Mouse (Mus musculus) ES-CJ7 (cell line): ENCODE results near the gene Trim72.
A peak's percentile ranks its signal among the peaks of the same experiment; 100 is the strongest.
"Not testable (repeated sequence)": the region's sequence is repeated elsewhere in the genome, so short reads cannot be mapped to it uniquely, and the experiment has no call there.

Source experiments
- DNase-seq: peaks from one replicate; pipeline ENCODE4 v3.0.0; 2011; ENCODE audit warnings: low read depth, low spot score

Trim72 gene

DNA sequence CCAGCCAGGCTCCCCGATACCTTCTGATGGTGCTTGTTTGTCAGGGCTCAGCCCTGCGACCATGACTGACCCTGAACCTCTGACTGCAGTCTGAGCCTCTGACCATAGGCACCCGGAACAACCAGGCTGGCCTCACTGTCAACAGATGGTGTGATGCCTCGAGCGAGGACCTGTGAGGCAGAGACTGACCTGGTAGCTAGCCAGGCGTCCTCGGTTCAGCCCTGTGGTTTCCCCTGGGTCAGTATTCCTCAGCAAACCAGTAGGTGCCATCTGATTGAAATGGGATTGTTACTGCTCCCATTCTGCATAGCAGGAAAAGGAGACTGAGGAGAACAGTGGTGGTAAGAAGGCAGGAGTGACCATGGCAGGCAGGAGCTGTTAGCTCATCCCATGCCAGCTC is 2.4 kb downstream of the Trim72 start:
- no peak for DNase-seq

DNA sequence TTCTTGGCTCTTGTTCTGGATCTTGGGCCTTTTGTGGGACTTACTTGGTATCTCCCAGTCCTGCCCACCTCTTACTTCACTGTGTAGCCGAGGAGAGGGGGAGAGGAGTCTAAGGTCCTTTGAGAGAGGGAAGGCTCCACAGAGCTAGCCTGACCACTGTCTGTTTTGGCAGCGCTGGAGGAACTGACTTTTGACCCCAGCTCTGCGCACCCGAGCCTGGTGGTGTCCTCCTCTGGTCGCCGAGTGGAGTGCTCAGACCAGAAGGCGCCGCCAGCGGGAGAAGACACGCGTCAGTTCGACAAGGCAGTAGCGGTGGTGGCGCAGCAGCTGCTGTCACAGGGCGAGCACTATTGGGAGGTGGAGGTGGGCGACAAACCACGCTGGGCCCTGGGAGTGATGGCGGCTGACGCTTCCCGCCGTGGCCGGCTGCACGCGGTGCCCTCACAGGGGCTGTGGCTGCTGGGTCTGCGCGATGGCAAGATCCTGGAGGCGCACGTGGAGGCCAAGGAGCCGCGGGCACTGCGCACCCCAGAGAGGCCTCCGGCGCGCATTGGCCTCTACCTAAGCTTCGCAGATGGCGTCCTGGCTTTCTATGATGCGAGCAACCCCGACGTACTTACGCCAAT is 6.1 kb downstream of the Trim72 start:
- DNase-seq, result peak; percentile 50

DNA sequence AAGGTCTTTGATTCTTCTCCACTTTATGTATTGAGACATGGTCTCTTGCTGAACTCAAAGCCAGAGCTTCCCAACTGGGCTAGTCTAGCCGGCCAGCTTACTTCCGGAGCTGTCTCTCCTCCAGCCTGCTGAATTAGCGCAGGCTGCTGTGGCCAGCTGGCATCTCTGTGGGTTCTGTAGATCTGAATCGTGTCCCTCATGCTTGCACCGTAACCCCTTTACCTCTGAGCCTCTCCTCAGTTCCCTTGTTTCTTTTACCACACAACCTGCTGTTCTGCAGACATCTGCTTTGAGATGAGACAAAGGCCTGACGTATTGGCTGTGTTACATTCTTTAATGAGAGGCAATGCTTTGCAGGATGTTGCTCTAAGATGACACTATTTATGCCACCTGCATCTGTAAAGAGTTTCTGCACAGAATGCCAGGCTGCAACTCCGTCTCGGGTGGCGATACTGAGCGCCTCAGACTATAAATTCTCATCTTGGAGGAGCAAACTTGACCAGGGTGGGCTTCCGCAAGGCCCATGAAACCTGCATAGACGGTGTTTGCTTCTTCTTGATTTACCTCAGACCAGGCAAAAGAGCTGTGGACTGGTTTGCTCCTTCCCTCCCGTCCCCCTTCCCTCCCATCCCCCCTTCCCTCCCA is 8.5 kb downstream of the Trim72 start:
- no peak for DNase-seq

DNA sequence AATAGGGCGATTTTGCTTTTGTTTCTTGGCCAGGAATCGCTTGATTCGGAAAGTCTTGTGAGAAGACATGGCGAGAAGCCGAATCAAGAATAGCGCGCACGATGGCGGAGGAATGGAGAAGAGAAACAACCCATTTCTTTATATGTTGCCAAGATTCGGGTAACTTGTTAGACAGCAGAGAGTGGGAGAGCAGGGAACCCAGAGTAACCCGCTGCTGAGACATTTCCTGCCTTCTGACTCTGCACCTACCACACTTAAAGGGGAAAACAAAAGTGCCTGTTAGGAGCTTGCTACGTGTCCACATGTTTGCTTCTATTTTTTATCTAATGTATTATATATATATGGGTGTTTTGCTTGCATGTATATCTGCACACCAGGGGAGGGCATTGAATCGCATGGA is 9.4 kb downstream of the Trim72 start:
- no peak for DNase-seq

DNA sequence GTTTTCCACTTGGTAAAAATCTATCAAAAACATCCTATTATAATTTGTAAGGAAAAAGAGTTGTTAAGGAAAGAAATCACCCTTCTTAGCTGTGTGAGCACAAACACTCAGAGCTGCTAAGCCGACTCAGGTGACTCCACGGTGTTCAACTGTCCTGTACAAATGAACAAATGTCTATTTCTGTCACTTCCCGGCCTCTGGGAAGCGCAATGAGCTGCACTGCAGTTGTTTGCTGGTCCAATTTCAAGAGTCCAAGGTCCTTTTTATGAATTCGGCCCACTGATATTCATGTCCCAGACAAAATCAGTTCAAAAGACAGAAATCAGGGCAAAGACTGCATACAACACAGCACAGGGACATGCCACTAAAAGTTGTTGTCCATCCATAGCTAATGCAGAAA is 12.4 kb downstream of the Trim72 start:
- not testable (repeated sequence) for DNase-seq

DNA sequence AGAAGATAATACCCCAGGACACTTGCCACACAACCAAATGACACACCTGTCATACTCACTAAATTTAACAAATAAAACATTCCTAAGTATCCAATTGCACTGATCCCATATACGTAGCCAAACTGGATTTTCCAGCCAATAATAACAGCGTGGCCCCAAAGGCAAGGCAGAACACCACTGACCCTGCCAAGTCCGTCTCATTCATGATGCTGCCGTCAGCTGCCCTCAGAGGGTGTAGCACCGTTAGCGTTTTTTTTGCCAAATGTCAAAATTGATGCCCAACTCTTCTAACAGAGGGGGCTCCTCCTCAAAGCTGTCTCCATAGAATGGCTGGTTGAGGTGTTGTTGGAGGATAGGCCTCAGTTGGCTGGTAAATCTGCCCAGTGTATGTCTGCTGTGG is 12.9 kb downstream of the Trim72 start:
- no peak for DNase-seq

DNA sequence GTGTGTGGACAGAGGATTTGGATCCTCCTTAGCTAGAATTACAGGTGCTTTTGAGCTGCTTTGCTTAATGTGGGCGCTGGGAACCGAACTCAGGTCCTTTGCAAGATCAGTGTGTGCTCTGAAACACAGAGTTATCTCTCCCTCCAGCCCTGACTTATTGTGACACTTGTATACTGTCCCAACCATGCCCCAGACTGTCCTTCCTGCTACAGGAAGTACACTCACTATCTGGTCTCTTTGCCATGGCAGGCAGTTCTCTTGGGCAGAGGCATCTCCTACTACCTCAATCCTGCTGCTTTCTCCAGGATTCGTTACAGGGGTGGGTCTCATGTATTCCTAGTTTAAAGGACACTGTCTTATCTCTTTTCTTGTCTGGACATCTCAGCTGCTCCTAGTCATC is 14.5 kb downstream of the Trim72 start:
- DNase-seq, result no peak

DNA sequence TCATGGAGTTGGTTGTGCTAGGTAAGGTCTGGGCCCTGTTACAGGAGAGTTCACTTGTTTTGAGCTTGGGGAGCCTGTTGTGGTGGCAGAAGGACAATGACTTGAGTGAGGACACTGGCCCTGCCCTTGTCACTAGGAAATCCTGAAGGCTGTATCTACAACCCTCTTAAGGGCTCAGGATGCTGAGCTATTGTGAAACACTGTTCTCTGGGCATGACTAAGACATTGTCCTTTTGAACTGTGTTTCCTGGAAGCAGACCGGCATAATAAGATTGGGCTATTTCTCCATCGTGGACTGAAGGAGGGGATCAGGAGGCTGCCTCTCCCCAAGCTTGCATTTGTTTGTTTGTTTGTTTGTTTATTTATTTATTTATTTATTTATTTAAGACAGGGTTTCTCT is 15.4 kb downstream of the Trim72 start:
- no peak for DNase-seq

DNA sequence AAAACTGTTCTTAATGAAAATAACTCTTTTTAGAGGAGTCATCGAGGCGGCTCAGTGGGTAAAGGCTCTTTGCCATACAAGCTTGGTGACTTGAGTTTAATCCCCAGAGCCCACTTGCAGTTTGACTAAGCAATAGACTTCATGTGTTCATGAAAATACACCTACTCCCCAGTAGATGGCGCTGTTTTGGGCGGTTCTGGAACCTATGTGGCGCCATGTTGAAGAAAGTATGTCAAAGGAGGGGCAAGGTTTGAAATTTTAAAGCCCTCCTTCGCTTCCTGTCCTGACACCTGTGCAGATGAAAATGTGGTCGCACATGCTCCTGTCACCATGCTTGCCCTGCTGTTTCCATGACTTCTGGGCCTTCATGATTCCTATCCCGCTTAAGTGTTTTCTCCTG is 19.2 kb downstream of the Trim72 start:
- DNase-seq, result peak; percentile 65

DNA sequence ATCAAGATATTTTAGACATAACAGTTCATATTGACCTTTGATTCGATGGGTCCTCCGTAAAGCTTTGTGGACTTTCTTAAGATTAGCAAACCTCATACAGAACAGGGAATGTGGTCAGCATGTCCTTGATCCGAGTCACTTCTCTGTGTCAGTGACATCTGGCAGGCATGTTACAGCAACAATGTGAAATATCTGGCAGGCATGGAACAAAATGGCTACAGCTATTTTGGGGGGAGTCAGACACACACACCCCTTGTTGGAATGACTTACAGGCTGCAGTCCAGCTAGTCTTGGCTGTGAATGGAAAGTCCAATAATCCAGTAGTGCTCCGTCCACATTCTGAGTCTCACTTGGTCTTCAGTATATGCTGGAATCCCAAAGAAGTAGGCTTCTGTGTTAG is 19.8 kb downstream of the Trim72 start:
- DNase-seq, result no peak

DNA sequence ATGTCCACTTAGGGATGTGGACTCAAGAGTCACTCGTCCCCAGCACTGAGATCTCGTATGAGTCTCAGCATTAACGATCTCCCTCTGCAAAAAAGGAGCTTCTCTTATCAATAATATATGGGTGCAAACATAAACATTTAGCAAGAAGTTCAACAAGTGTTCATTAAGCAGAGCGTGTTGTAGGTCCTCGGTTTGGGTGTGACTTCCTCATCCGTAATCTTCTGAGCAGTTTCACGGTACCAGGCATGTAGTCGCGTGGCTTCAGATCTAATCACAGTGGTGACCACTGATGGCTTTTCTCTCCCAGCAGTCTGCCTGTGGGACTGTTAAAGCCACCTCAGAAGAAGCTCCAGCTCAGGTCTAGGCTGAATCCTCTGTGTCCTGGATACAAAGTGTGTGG is 20.6 kb downstream of the Trim72 start:
- DNase-seq, result no peak

DNA sequence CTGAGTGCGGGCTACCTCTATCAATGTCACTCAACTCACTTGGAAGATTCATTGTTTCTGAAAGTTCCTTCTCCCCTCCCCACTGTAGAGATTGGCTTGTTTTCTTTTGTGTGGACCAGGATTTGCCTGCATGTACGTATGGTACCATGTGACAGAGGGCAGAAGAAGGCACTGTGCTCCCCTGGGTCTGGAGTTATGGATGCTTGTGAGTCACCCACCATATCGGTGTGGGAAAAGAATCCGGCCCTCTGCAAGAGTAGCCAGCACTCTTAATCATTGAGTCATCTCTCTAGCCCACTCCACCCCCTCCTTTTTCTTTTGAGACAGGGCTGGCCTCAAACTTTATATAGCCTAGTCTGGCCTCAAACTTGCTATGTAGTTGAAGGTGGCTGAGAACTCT is 21.2 kb downstream of the Trim72 start:
- DNase-seq, result no peak

DNA sequence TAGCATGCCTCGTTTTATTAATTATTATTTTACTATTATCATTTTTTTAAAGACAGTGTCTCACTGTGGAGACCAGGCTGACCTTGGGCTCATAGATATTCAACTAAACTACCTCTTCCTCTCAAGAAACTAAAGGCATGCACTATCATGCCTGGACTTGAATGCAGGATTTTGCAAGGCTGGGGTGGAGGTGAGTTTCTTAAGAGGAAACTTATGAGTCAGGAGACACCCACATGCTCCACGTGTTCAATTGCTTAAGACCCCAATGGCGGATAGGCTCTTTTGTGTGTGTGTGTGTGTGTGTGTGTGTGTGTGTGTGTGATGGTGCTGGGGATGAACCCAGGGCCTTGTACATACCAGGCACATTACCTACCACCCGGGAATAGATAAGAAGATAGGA is 21.6 kb downstream of the Trim72 start:
- no peak for DNase-seq

DNA sequence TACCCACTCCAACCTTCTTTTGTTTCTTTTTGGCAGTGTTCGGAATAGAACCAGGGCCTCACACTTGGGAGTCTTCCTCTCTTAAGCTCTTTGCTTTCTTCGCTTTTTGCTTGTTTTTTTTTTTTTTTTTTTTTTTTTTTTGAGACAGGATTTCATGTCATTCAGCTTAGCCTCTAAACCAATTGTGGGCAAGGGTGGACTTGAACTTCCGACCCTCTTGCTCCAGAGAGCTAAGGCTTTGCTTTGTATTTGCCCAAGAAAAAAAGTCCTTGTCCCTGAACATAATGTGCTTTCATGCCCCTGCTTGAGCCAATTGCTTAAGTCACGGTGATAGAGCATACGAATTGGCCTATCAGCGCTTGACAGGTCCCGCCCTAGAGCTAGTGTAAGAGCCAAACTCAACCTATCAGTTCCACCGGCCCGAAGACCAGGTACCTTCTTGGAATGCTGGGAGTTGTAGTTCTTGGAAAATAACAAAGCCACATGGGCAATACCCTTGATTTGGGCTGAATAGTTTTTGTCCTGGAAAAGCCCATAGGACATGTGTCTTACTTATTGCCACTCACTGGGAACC is 27.7 kb downstream of the Trim72 start:
- DNase-seq, result peak; percentile 94

DNA sequence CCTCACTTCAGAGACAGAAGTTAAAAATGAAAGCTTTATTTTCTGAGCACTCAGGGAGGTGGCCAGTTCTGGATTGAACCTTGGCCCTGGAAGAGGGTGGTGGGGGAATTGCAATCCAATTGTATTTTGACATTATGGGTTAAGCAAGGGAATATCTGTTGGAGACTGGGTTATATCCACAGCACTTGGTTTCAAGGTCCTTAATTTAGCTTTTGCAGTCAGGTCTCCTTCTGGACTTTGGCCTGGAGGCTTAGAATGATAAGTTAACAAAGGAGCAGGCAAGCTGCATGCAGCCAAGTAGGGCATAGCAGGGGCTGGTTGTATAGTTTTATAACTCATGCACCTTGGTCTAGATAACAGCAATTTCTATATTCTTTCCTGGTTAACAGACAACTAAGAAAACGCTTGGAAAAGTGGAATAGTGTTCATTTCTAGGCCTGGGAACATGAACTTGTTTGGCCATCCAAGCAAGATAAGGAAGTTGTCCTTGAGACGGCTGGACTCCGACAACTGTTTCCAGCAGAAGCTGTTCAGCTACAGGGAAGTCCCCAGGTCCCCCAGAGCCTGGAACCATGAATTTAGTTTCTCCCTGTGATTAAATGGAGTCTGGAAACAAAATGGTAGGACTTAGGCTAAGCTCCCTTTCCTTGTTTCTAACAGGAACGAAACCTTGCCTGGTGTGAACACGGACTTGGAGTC is 28.7 kb downstream of the Trim72 start:
- DNase-seq, result no peak

DNA sequence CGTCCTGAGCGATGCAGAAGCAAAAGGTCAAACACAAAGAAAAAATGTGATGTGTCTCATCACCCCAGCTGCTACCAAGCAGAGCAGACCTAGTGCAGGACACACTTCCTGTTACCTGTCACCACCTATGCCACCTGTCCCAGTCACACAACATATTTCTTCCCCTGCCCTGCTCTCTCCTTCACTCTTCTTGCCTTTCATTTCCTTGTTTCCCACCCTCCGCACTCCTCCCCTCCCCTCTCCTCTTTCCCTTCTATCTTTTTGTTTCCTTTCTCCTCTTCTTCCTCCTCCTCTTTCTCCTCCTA is 29.2 kb downstream of the Trim72 start:
- DNase-seq, result no peak

DNA sequence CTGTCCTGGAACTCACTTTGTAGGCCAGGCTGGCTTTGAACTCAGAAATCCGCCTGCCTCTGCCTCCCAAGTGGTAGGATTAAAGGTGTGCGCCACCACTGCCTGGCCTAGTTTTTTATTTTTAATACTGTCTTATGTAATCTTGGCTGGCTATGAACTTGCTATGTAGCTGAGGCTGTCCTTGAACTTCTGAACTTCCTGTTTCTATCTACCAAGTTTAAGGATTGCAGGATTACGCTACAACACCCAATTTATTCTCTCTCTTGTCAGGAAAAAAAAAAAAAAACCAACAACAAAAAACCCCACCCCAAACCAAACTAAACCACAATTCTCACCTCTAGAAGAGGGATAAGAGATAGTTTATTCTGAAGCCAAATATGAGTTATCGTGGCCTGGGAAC is 29.9 kb downstream of the Trim72 start:
- no peak for DNase-seq

DNA sequence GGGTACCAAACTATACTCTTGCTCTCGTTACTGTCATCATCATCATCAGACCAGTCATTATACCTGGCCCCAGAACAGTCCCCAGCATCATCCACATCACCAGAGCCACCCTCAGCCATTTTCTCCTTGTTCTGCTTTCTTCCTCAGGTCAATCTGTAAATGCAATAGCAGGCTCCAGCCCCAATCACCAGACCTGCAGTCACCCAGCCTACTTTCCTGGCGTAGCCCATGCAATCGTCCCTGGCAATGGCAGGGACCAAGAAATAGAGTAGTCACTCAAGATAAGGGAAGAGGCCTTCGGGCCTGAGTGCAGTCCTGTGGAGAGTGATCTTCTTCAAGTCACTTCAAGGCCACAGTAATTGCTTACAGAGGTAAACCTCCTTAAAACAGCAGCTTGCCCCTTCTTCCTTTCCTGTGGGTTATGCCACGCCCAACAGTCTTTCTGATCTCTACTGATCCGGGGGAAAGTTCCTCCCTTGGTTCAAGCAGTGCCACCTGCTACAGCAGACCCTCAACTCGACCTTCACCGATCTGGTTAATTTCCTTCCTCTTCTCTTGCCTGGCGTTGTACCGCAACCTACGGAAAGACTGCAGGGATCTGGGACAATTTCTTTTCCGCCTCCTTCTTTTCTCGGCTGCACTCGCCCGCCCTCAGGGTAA is 38.5 kb downstream of the Trim72 start:
- not testable (repeated sequence) for DNase-seq

DNA sequence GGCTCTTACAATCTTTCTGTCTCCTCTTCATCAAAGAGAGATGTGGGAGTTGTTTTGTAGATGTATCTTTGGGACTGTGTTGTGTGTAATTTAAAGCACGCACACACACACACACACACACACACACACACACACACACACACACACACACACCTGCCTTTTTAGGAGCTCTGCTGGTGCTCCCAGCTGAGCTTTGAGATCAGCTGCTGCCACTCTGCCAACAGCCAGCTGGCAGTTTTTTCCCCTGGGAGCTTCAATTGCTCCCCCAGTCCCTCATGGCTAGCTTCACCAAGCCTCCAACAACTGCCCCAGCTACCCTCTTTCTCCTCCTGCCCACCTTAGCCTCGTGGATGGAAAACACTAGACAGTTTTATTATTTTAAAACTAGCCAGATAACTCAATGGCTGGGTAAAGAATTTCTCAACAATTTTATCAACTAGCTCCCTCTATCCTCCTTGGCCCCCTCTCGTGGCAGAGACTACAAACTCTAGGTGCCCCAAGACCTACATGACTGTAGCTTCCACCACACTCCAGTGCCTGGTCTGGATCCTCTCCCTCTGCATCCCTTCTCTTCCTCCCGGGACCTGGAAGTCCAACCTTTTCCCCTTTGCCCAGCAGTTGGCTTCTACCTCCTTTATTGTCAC is 40.5 kb downstream of the Trim72 start:
- no peak for DNase-seq

DNA sequence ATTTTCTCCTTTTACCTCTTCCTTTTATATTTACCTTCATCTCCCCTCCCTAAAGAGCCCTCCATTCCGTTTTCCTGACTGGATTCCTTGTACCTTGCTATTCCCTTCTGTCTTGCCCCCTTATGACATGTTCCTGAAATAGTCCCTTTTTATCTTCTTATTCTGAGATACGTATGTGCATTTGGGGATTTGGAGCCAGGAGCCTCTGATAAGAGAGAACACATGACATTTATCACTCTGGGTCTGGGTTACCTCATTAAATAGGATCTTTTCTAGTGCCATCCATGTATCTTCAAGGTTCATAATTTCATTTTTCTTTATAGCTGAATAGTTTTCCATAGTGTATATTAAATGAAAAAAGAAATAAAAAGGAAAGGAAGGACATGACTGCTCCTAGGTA is 41.9 kb downstream of the Trim72 start:
- DNase-seq, result no peak

DNA sequence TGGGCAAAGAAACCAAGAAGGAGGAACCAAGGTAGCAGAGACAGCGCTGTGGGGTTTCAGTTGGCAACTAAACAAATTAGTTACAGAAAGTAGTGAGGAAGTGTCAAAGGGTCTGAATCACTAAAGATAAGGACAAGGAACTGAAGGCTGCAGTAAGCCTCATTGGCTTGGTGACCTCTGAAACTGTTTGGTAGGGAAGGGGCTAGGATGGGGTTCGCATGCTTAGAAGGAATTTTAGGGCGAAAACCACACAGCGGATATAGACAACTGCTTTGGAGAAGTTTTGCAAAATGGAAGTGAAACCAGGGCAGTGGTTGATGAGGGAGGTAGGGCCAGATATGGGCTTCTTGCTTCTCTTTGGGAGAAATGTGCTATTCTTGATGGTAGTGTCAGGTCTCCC is 45.1 kb downstream of the Trim72 start:
- DNase-seq, result no peak

DNA sequence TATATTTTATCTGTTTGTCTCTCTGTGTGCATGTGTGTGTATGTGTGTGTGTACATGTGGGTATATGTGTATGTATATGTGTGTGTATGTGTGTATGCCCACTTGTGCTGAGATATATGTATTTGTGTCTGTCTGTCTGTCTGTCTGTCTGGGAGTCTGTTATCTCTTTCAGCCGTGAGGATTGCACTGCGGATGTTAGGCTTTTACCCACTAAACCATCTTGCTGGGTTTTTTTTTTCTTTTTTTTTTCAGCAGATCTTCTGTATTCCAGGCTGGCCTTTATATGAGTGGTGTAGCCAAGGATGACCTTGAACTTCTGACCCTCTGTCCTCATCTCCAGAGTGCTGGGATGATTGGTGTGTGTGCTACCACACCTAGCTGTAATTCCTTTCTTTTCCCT is 45.5 kb downstream of the Trim72 start:
- no peak for DNase-seq
